Mouse (Mus musculus): Measurements from ENCODE around the gene Atrn.

DNA sequence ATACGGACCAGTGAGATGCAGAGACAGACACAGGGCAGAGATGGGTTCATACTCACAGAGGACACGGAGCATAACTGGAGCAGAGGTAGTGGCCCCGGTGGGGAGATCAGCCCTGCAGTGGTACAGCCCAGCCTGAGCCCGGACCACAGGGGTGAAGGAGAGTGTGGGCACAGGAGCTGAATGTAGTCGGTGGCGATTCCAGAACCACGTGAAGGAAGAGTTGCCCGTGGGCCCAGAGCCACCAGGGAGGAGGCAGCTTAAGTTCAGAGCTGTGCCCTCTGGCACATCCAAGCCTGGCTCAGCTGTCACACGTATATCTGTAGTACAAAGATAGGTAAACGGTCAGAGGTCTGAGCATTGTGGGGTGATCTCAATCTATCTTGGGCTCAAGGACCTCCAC, 166.2 kb downstream of the Atrn start:
- TF ChIP-seq CTCF (conservative IDR thresholded peaks at IDR 0.05; ENCODE audit: low read length): no peak
- TF ChIP-seq POU5F1 (IDR thresholded peaks at IDR 0.05; ENCODE audit: borderline replicate concordance, low read length): no peak
- TF ChIP-seq NANOG (IDR thresholded peaks at IDR 0.05; ENCODE audit: borderline replicate concordance, low read length): no peak

Measured in E14TG2a.4 (cell line).